Mouse (Mus musculus) hindlimb bud, embryonic 11.5 days (tissue): Measurements from ENCODE around the gene Srgap3.
"Not testable (repeated sequence)": the region's sequence is repeated elsewhere in the genome, so short reads cannot be mapped to it uniquely, and the experiment has no call there.

Experiments
- DNase-seq: peaks from one replicate; pipeline ENCODE4 v3.0.0-alpha.2; 2012; ENCODE audit warnings: low read depth, low spot score; ENCODE audit errors: extremely low spot score

The Srgap3 gene

DNA sequence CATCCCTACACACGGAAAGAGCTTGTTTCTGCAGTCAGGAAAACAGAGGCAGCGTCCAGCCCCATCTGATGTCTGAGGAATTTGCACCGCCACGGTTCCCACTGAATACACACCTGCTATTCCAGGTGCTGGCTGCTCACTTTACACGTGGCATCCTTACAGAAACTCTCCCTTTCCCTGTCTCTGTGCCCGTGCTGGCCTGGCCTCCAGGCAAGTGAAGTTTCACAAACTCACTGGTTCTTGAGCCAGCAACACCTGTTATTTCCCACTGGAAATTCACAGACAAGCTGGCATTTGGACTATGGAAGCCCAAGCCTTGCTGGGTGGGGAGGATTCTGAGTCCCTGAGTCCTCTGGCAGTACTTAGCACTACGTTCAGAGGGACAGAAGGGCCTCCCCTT lies 84.6 kb downstream of the Srgap3 start:
- DNase-seq: no peak

DNA sequence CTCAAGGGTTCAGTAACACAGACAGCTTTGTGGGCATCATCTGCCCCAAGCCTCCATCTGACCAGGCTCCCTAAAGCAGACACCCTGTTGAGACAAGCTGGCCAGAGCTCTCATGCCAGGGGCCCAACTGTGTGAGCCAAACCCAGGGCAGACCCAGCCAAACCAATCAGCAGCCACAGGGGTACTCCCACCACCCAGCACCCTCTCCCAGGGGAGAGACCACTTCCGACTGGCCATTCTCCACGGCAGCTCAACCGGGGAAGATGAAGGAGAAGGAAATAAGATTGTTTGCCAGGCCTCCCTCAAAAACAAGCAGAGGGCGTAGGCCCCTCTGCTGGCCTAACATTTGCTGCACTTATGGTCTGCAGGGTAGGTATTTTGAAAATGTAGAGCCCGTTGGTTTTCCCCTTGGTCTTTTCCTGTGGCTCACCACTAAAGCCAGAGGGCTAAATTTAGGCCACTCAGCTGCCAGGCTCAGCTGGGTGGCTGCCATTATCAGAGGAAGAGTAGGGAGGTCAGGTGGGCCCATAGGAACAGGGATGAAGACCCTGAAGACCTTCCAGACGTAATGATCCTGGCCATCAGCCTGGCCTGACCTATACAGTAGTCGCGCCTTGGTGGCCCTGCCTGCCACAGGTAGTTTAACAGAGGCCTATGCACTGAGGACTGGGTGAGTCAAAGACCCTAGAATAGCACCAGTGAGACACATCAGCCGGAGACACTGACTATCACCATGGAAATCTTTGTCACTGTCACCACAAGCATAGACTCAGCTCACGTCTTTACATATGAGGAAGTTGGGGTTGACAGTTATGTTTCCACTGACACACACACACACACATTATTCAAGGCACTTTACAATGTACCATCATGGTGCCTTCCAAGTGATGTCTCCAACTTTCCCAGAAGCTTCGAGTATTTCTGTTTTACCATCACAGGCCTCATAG lies 85.4 kb downstream of the Srgap3 start:
- no peak for DNase-seq

DNA sequence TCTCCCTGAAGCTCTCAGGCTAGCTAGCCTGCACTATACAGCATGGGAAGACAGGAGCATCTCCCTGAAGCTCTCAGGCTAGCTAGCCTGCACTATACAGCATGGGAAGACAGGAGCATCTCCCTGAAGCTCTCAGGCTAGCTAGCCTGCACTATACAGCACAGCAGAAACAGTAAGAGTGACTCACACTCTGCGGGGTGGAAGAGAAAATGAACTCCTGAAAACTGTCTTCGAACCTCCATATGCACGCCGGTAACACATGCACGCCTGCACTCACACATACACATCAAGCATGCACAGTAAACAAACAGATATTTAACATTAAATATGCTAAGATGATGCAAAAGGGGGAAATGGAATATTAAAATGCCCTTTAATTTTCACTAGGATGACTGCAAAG lies 86.8 kb downstream of the Srgap3 start:
- DNase-seq: not testable (repeated sequence)

DNA sequence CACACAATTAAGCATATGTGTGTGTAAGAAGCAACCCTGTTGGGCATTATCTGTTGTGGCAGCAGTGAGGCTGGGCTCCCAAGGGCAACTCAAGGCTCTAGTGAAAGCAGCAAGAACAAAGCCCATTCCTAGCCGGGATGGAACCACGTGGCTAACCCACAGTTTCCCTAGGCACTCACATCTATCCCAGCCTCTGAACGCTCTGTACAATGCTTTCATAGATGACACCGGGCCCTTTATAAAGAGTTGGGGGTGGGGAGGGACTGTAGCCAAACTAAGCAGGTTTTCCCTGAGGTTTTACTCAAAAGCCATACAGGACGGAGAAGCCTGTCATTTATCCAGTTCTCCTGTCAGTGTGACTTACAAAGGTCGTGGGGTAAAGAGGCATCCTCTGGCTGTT lies 90.0 kb downstream of the Srgap3 start:
- no peak for DNase-seq

DNA sequence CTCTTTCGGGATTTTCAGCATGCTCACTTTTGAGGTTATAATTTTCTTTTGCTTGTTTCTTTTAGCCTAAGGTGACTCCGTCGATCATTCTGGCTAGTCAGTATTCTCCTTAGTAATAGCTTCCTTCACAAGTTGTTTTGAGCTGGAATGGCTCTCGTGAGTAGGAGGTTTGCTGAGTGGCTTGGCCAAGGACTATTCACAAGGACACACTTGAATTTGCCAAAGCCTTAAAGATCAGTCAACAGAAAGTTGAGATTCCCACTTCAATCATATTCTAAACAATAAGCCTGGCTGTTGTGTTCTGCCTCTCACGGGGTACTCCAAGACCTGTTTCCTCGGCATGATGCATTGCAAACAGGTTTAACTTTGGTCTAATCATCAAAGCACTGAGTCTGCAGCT lies 91.9 kb downstream of the Srgap3 start:
- DNase-seq: no peak

DNA sequence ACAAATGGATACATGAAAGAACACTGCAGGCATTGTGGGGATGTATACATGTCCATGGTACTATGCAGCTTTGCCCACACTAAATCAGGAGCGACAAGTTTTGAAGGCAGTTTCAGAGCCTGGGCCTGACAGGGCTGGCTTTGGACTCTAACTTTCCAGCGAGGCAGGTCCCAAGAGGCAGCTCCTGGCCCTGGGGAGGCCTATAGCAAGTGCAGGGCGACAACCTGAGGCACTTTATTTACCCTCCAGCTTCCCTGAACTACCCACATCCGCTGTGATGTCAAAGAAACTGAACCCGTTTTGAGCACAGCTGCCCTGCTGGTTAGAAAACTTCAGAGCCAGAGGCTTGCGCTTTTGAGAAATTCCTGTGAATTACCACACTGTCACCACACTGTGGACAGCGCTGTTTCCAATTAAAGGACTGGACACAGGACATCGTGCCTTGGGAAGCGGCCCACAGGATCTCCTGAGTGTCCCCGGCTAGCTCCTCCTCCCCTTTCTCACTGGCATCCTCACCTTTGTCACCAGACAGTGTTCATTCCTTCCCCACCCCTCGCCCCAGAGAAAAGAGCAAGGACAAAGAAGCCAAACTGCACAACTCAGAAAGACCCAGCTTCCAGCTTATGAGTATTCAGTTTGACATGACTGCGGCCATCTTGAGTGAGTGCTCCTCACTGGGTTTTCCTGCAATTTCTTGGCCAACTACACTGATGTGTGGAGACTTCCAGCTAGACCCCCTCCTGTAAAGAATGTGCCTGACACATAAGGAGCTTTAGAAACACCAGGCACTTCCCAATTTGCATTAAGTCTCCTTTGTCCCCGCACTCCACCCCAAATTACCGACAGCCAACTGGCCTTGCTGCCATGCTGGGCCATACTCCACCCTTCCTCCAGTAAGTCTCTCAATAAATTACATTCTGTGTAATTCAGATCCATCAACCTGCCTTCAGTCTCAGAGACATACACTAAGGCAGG lies 94.5 kb downstream of the Srgap3 start:
- DNase-seq: no peak

DNA sequence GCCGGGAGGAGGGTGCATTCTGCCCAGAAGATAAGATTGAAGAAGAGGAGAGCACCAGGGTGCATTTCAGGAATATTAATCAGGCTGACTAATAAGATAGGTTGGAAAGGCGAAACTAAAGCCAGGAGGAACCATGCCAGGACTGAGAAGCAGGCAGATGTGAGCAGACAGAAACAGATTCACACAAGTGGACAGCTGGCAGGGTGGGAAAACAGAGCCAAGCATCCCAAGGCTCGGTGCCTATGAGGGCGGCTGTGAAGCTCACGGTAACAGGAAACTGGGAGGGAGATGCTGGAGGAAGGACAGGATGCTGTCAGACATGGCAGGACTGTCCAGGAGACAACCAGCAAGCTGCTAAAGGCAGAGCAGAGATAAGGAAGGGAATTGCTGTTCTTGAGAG lies 96.3 kb downstream of the Srgap3 start:
- DNase-seq: no peak

DNA sequence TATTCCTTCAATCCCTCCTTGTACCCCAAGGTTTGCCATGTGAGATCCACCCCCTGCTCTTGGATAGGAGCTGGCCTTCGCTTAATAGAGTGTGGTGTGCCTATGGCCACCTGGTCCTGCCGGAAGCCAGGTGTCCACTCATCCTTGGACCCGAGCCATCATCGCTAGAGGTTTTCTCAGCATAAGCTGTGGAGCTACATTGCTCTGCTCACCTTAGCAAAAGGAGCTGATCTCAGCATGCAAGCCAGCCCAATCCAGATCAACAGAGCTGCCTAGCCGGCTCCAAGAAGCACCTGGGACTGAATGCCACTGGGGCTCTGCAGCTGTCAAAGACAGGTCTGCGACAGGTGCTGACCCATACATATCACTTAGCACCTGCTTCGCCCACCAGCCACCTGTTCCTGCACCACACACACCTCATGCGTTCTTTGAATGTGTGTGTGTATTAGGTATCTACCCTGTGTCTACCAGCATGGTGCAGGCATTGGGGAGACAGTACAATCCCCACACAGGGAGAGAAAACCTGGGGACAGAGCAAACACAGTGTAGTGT lies 98.4 kb downstream of the Srgap3 start:
- no peak for DNase-seq

DNA sequence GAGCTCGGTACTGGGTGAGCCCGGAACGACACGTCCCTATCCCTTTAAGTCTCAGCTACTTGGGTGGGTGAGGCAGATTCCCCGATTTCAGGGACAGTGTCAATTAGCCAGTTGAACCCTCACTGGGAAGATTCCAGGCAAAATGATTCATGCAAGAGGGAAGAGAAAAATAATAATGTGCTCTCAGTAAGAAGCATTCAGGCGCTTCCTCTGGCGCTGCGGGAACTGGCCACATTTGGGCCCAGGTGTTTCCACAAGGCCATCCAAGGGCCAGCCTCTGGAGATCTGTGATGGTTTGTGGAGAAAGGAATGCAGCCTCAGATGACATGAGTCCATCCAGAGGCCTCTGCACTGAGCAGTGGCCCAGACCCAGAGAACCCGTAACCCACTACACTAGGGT lies 100.2 kb downstream of the Srgap3 start:
- DNase-seq: no peak

DNA sequence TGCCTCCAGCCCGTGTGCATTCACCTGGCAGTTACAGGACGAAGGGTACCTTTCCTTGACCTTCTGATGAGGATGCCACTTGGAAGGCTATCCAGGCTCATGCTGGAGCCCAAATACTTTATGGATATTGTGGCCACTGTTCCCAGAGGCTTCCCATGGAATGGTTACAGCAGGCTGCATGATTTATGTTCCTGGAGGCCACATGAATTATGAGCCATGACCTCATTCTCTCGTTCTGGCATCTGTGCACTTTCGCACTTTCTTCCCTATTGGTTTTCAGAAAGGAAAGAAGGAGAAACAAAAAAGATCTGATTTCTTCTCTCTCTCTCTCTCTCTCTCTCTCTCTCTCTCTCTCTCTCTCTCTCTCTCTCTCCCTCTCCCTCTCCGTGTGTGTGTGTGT lies 104.6 kb downstream of the Srgap3 start:
- no peak for DNase-seq

DNA sequence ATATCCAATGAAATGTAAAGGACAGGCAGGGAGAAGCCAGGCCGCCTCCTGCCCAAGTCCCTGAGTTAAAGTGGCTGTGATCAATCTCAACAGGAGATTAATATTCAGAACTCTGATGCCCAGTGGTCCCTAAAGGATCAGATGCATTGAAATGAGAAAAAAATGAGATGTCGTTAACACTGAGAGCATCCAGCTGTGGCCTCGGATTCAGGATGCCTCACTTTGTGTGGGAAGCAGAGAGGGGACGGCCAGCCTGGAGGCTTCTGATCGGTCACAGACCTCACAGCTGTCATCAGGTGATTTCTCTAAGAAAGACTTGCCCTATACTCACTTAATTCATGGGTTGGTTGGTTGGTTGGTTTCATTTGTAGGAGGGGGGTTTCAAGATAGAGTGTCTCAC lies 106.7 kb downstream of the Srgap3 start:
- no peak for DNase-seq

DNA sequence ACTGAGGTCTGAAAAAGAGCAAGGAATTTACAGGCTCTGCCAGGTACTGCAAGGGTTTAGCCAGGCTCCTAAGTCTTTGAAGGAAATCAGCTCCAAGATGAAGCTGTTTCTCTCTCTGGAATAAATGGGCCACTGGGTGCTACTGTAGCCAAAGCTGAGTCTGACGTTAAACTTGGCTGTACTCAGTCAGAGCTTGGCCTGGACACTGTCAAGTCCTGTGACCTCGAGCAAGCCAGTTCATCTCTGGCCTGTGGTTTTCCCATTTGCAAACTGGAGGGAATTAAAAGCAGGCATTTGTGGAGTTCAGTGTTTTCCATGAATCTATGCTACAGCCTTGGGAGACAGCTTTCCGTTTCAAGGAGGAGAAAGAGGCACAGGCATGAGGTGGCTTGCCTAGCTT lies 107.7 kb downstream of the Srgap3 start:
- DNase-seq: no peak

DNA sequence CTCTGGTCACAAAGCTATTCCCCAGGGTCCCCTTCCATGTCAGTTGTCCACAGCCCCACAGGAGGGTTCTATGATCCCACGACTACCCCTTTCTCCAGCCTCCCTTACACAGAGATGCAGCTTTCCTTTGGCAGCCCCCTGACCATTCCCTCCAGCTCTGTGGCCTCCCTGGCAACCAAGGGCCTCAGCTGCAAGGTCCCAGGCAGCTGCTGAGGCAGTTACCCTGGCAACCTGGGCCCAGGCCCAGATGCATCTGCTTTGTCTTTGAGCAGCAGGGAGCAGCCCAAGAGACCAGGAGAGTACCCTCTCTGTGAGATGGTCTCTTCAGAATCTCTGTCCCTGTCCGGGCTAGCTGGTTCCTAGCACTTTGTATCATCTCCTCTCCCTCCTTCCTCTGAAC lies 108.2 kb downstream of the Srgap3 start:
- no peak for DNase-seq

DNA sequence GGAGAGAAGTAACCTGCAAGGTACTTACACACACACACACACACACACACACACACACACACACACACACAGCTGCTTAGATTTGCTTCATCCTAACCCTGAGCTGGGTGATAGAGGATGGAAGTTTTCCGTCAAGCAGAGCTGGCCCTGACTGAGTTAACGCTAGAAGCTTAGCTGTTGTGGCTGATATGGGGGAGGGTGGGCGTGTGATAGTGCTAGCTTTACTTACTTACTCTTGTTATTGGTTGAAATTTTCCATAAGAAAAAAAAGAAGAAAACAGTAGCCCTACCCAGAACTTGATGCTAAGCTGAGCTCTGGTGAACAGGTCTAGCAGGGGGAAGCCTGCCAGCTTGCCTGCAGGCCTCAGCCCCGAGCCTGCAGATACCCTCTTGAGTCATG lies 110.4 kb downstream of the Srgap3 start:
- no peak for DNase-seq

DNA sequence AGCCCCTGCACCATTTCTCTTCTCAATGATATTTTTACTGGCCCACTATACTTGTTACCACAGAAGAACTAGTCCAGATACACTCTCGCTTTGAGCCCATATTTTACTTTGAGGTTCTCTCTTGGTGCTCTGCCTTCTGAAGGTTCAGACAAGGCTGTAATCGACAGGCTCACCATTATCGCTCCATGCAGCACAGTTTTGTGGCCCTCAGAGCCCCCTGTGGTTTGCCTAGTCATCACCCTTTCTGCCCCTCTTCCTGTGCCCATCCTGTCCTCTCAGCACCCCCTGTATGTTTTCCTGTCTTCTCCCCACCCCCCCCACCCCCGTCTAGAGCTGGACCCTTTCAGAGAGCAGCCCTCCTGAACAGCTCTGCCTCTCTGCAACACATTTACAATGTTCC lies 111.7 kb downstream of the Srgap3 start:
- DNase-seq: no peak

DNA sequence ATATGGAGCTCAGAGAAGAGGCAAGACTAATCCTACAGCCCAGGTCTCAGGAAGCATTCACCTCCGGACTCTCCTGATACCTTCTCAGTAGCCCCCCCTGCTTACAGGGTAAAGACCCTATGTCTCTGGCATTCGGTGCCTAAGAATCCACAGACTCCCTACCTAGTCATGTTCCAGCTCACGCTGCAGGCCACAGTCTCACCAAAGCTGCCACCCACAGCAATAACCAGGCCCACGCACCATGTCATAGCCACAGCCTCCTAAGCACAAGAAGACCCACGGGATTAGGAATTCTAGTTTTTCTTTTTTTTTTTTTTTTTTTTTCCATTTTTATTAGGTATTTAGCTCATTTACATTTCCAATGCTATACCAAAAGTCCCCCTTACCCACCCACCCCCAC lies 112.6 kb downstream of the Srgap3 start:
- no peak for DNase-seq

DNA sequence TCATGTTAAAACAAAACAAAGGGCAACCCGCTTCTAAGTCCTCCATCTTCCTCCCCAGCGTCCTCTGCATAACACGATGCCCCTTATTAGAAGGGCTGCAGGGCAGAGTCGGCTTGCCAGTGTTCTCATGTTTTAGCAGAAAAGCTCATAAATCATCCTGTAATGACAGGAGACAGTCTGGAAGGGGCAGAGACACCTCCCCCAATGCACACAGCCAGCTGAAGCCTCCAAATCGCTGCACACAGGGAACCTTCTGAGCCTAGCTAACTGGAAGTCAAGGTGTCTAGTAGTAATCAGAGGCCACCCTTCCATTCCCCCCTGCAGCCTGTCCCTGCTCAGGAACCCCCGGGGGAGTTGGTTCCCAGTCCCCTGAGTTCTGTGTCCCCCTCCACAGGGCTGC lies 113.3 kb downstream of the Srgap3 start:
- no peak for DNase-seq

DNA sequence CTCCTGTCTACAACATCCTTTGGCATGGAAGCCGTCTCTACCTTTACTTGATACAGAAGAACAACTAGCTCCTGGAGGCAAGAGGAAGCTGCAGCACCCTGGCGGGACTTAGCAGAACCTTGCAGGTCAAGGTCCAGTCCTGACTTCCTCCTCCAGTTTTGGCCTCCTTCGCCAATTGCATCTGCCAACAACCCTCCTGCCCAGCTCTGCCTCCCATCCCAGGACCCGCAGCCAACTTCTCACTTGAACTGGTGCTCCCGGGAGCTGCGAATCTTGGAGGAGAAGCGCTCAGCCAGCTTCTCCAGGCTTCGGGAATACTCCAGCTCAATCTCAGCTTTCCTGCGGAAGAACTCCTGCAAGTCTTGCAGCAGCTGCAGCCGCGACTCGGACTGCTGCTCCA lies 117.9 kb downstream of the Srgap3 start:
- no peak for DNase-seq

DNA sequence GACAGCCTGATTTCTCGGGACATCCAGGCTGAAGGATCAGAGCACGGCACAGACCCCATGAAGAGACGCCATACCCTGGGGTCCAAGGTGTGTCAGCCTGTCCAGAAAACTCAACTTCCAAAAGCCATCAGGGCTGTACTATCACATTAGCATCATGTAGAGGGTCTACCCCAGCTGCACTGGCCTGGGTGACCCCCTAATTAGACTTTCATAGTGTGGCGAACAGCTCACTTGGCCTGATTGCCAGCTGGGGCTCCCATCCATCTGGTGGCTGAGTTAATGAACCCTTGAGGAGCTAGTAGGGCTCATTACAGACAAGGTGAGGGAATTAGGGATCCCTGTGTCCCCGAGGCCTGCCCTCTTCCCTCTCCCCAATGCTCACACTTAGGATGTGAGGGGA lies 118.6 kb downstream of the Srgap3 start:
- no peak for DNase-seq

DNA sequence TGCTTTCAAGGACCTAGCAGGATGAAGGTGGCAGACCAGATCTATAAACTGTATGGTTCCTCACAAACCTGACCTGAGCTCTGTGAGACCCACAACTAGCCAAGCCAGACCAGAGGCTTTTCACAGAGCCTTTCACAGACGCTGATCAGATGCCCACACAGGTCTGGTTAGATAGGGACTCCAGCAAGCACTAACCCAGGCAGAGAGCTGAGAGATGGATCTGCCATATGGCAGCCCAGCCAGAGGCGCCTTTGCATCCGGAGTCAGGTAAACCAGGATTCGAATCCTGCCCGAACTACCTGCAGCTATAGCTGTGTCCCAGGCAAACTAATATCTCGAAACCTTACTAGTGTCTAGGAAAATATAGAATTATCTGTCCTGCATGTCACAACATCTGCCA lies 121.4 kb downstream of the Srgap3 start:
- DNase-seq: no peak

DNA sequence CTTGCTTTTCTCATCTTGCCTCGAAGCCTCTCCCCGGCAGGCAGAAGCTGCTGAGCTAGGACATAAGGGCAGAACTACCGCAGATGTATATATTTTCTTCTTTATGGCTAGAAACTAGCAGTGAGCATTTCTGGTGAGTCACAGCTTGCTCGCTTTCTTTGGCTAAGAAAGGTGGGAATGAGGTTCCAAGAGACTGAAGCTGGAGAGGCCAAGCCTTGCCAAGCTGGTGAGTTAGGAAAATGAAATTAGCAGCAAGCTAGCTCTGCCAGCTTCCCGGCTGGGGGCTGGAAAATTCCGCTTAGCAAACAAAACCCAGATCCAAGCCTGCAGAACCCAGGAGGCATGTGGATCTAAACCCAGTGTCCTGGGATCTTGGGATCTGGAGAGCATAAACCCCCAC lies 124.0 kb downstream of the Srgap3 start:
- DNase-seq: no peak
